Mouse (Mus musculus): ENCODE data around the gene Adh6a.

Gene Adh6a

DNA sequence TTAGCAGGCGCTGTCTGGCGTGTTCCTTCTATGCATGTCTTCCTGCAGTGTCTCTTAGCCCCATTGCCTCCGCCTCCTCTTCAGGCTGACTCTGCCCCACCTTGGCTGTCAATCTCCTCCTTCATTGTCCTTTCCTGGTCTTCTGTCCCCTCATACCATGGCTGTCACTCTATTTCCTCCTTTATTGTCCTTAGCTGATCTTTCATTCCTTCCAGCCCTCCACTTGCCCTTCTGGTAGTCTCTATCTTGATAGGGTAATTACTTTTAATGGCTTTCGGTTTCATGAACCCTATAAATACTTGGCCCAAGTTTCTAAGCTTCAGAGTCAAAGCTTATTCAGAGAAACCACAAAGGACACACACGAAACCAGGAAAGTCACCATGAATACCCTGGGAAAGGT lies at the start of gene Adh6a:
Adh6a (plus strand) TSS at position 322 of the 400 bp plus-strand sequence.
- DNase-seq (ENCODE audit: low spot score), result no peak

DNA sequence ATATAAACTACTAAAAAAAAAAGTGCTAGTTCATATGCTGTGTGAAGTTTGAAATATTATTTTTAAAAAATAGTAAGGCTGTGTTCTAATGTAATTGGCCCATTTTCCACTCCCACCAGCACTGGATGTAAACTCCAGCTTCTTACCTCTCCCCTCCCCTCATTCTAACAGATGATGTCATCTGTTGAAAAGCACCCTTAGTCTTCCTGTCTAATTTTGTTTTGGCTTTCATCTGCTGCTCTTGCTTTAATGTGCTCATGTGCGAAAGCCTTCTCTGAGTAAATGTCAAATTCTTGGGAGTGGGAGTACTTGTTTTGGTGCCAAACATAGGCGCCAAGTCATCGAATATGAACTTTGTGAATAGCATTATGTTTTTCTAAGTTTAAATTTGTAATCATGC lies 48.4 kb upstream of the Adh6a start:
- no peak for DNase-seq (ENCODE audit: low spot score)

DNA sequence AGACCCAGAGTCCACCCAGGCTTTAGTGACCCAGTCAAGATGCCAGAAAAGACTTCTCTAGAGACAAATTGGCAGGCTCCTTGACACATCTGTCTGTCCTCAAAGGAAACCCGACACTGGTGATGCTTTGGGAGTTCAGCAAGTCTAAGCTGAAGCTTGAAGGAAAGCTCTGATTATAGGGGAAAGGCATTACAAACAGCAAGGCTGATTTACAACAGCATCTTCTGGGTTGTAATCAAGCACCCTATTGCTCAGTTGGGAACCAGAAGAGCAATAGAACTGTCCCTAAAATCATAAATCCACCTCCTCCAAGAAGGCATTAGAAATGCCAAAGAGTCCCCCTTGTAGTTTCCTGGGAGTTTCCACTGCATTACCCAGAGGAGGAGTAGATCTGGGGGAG lies 42.6 kb upstream of the Adh6a start:
- DNase-seq (ENCODE audit: low spot score), result no peak

DNA sequence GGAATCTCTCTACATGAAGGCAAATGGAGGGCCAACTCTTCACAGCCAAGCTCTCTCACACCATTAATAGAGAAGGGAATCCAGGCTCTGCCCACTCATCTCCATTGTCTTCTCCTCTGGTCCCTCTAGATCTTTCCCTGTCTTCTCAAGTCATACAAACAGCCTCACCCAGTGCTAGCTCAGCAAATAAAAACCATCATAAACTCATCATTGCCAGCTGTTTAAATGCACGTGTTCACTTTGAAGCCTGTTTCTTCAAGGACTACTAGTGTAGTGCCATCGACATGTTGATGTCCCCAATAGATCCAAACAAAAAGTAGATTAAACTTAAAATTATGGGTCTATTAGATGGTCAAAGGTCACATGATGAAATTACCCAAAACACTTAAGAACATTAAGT lies 41.8 kb upstream of the Adh6a start:
- no peak for DNase-seq (ENCODE audit: low spot score)

DNA sequence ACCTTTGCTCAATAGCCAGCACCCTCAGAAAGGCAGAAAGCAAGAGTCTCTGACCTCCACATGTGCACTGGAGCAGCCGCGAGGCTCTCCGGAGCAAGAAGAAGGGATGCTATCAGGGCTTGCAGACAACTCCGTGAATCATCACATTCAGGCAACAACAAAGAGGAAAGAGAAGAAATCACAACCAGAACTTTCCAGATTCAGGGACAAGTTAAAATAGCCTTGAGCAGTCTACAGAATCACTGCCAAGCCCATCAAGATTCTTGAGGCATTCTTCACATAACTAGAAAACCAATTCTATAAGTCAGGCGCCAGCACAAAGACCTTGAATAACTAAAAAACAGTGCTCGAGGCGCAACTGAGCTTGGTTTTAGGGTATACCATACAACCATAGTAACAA lies 40.0 kb upstream of the Adh6a start:
- DNase-seq (ENCODE audit: low spot score), result peak; percentile 26

DNA sequence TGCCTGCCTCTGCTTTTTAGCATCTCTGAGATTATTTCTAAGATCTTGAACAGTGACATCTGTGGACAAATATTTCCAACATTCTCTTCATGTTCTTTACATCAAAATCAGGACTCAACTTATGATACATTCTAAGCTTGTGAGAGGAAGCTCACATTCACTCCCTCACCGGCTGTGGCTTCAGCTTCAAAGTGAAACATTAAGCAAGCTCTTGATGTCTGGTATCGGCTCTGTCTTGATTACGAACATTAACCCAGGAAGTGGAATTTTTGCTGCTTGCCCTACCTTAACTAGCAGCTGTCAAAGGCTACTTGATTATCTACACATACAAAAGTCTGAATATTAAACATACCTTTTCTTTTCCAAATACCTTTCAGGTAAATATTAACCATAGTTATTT lies 38.0 kb upstream of the Adh6a start:
- no peak for DNase-seq (ENCODE audit: low spot score)

DNA sequence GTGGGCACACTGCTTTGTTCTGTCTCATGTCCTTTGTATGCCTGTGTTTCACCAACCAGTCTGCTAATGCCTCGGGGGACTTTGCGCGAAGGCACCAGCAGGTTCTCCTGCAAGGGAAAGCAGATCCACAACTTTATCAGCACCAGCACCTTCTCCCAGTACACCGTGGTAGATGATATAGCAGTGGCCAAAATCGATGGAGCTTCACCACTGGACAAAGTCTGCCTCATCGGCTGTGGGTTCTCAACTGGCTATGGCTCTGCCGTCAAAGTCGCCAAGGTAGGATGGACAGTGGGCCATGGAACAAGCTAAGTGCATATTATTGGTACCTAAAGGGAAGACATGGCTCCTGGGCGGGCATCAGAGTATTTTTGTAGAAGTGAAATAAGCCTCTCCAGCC lies 30.5 kb upstream of the Adh6a start:
- DNase-seq (ENCODE audit: low spot score), result no peak

DNA sequence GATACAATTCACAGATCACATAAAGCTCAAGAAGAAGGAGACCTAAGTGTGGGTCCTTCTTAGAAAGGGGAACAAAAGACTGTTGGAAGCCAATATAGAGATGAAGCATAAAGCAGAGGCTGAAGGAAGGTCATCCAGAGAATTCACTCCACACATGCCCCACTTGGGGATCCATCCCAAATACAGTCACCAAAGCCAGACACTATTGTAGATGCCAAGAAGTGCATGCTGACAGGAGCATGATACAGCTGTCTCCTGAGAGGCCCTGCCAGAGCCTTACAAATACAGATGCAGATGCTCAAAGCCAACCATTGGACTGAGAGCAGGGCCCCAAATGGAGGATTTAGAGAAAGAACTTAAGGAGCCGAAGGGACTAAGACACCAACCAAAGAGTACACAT lies 29.3 kb upstream of the Adh6a start:
- no peak for DNase-seq (ENCODE audit: low spot score)

DNA sequence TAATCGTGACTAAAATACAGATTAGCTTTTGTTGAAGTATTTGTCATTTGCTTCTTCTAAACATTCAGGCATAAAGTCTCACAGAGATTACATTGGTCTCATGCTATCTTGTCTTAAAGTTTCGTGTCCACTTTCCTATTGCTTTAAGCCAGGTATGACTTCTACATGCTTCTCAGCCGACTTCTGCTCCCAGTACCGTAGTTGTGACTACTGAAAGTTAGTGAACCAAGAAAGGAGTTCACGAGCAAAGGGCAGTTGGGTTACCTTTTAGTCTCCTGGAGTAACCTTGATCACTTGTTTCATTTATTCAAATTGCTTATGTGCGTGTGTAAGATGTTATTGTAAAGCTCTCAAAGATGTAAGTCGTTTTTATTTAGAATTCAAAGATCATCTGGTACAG lies 27.1 kb upstream of the Adh6a start:
- no peak for DNase-seq (ENCODE audit: low spot score)

DNA sequence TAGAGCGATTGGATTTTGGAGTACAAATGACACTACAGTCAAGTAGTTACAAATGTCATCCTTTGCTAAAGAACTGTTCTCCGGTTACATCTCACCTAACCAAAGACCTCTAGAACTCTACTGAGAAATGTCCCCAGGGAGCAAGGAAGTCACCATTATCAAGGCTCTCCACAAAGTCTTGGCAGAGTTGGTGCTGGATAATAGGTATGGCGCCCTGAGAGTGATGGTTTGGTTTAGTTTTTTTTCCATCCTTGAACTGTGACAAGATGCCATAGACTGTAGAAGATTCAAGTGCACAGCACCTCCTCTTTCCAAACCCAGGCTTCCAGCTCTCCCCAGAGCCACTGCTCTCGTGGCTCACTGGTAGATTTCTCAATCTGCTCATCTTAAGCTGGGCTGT lies 25.4 kb upstream of the Adh6a start:
- DNase-seq (ENCODE audit: low spot score), result no peak

DNA sequence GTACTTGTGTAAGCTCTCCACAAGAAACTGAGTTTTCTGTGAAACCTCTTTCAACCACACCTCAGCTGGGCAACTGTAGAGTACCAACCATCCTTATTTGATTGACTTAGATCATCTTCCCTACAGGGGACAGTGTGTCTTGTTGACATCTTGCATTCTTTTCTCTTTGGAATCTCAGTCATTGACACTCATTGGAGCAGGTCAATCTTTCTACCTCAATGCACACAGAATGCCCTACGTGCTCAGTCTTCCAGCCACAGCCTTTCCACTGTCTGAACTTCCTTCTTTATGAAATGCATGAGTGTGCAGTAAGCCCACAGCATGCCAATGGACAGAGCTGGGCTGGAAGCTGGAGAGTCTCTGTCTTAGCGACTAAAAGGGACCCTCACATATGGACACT lies 22.4 kb upstream of the Adh6a start:
- DNase-seq (ENCODE audit: low spot score), result no peak

DNA sequence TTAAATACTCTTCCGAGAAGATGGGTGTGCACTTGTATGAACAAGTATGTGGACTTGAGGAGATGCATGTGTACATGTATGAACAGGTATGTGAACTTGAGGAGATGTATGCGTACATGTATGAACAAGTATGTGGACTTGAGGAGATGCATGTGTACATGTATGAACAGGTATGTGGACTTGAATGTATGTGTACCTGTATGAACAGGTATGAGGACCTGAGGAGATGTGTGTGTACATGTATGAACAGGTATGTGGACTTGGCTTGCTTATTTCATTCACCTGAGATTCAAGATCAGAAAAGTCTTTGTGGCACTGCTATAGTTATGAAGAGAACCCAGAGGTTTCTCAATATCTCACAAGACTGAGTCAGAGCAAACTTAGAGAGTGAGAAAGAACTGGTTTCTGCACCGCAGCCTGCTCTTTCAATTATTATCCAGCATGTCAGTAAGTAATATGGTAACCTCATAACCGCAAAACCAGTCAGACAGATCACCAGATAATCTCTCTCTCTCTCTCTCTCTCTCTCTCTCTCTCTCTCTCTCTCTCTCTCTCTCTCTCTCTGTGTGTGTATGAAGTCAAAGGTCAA lies 21.5 kb upstream of the Adh6a start:
- DNase-seq (ENCODE audit: low spot score), result no peak

DNA sequence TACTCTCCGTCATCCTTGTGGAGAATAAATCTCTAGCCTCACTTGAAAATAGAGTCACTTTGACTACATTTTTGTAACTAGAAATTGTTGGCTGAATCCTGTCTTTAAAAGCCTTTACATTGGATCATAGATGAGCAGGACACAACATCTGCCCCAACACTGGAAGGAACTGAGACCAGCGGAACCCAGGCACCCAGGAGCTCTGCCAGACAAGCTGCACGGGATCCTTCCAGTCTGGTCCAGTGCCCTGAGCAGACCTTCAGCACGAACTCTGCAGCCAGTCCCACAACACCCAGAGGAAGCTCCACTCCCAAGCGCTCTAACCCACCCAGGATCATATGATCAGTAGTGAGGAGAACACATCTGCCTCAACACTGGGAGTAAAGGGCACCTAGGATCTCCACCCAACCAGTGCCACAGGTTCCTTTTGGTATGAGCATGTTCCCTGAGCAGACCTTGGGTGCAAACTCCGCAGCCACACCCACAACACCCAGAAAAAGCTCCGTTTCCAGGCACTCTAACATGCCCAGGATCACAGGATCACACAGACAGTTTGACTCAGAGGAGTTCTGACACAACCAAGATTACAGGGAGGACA lies 19.7 kb upstream of the Adh6a start:
- DNase-seq (ENCODE audit: low spot score), result no peak

DNA sequence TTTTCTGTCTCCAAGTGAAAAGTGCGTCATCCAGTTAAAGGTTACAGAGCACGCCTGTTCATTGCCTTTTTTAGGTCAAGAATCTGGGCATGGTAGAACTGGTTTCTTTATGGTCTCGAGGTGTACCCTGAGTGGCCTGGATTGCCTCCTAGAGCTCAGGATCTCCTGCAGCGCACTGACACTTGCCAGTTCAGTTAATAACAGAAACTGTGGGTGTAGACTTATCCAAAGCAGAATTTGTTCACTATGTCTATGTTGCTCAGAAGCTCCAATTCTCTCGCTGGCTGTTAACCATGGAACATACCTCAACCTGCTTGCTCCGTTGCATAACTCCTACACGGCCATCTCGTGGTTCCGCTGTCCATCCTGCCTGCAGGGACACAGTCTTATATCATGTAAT lies 13.0 kb upstream of the Adh6a start:
- no peak for DNase-seq (ENCODE audit: low spot score)

DNA sequence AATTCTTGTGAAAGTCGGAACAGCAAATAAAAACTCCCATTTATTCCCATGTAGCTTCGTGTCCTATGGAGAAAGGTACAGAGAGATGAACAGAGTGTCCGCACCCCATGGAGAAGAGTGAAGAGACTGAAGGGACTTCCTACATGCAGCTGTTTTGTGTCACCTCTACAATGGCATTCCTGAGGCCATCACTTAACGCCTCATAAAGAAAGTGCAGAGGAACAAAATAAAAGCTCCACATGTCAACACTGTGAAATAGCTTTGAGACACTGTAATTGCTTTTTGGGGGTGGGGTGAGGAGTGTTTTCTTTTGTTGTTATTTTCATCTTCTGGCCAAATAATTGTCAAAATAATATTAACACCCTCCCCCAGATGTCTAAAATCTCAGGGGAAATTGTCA lies 10.4 kb upstream of the Adh6a start:
- DNase-seq (ENCODE audit: low spot score), result no peak

DNA sequence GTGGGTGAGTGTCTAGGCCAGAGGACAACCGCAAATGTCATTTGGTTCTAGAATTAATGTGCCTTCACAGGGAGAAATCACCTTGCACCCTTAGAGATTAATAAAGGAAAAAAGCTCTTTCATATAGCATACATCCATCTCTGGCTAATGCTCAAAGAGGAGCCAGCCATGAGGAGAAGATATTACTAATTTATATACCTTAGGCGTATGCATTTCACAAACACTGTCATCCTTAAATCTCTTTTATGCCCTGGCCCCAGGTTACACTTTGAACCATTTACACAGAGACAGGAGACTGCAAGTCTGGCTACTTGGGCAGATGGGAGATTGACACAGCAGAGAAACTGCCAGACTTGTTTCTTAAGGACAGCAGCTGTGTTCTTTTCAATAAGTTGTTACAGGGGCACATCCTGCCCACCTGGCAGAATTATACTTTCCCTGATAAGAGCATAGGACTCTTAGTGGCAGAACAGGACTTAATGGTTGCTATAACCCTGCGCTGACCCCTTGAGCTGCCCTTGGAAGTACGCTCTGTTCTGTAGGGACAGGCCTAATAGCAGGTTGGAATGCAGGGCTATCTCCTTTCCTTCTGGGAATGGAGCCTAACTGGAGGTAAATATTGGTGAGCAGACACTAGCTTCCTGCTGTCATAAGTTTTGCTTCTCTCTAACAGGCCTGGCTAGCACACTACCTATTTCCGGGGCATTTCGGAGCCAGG lies 9.2 kb upstream of the Adh6a start:
- DNase-seq (ENCODE audit: low spot score), result no peak

DNA sequence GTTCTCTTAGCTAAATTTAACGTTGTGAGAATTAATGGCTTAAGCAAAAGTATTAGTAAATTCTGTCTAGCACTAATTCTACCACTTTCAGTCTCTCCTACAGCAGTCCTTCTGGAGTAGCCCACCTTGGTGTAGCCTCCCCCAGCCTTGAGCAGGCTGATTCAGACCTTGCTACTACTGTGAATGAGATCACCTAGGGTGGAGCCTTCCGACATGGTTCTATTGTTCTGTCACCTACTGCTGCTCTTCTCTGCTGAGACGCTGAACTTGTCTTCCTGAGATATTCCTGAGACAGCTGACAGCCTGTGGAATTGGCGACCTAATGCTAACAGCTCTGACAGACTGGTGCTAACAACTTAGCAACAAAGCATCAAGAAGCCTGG lies 8.6 kb upstream of the Adh6a start:
- DNase-seq (ENCODE audit: low spot score), result no peak

DNA sequence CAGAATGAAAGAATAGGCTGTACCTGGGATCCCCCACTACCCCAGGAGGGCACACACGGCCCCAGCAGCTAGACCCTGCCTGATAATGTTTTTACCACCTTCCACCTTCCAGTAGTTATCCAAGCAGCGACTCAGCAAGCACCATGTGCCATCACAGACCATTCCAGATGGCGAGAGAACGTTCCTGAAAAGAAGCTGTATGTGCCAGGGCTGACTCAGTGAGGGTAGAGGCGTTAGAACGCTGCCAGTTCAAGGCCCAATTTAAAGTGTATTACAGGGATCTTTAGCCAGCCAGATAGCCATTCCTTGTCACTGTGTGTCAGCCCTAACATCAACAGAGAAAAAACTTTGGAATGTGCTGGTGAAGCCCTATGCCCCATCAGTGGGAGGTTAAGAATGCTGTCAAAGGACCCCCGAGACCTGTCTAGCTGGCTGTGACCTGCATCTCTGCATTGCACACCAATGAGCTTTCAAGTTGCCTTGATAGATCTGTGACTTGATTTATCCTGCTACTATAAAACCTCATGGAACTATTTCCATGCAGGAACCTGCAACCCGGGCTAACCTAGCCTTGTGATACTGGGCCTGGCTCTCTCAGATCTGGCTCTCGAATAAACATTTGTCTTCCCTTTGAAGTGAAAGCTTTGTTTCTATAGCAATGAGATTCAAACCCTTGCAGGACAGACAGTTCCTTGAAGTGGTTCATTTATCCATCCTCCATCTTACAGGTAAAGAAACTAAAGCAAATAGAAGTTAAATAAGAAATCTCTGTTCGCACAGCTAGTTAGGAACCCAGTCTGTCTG lies 7.4 kb upstream of the Adh6a start:
- DNase-seq (ENCODE audit: low spot score), result no peak

DNA sequence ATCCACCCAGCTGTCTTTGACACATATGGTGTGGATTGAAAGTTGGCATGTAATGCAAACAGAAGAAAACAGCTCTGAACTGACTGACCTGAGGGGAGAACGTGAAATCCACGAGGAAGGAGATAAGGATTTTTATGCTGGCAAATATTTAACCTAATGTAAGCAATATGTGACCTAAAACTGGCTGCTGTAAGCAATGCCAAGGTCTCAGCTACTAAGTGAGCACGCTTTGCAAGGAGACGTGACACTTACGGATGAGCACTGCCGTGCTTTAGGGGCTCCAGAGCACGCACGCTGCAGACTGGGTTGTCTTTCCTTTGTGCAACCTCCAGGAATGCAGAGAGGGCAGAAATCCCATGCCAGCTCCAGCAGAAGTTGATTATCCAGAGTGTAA lies 6.8 kb upstream of the Adh6a start:
- no peak for DNase-seq (ENCODE audit: low spot score)

DNA sequence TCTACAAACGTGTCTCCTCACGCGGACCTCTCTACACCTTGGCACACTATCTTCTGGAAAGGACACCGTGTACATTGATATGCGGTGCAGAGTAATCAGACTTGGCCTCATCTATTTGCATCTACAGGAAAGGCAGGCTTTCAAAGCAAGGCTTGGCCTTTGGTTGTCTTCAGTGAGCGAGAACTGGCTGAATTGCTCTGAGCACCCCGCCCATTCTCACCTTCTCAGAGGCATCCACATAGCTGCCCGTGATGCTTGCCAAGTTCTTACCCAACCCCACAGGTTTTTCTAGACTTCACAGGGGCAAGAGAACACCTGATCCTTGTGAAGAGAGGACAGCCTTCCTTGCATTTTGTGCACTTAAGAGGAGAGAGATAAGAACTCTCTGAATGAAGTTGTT lies 3.2 kb upstream of the Adh6a start:
- no peak for DNase-seq (ENCODE audit: low spot score)

DNA sequence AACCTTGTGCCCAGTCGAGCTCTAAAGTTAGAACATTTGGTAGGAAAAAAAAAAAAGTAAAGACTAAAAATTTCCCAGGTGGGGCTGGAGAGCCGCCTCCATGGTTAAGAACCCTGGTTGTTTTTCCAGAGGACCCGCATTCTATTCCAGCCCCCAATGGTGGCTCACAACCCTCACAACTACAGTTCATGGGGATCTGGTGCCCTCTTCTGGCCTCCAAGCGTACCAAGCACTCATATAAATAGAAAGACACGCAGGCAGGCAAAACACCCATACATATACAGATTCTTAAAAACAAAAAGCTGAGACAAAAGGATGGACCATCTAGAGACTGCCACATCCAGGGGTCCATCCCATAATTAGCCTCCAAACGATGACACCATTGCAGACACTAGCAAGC lies 2.1 kb upstream of the Adh6a start:
- no peak for DNase-seq (ENCODE audit: low spot score)

DNA sequence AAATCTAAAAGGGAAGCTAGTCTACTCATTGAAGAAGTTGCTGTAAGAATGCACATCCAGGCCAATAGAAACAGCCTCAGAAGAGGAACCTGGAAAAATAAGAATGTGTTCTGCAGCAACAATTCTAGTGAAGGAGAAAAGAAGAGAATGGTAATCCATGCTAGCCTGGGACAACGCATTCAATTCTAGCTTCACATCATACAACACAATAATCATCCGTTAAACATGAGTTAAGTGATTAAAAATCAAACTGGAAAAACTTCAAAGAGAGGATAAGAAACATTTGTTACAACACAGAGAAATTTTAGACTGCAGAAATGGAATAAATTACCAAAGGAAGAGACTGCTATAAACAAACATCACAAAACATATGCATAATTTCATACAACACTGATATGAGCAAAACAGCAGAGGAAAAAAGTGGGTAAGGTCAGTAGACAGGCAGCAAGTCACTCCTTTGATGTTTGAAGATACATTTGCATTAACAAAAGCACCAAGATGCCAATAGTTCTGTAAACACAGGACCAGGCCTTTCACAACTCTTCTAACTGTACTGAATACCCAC lies 3.9 kb downstream of the Adh6a start:
- no peak for DNase-seq (ENCODE audit: low spot score)

DNA sequence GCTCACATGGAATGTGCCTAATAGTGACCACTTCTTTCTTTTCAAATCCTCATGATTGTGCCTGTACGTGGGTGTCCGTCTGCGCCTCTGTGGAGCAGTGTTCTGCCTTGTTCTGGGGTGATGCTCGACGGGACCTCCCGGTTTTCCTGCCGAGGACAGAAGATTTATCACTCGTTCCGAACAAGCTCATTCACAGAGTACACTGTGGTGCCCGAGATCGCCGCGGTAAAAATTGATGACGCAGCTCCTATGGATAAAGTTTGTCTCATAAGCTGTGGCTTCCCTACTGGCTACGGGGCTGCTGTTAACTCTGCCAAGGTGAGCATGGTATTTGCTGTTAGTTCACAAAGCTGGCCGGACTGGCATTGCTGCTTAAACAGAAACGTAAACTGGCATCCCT lies 11.9 kb downstream of the Adh6a start:
- no peak for DNase-seq (ENCODE audit: low spot score)
